Mouse (Mus musculus) embryonic facial prominence, embryonic 13.5 days (tissue): Measurements from ENCODE around the gene Ankrd26. TPM values are rescaled to one million over a fixed set of nuclear protein-coding genes. Genes with fewer than 3 reads are reported as not detected.
"Not testable (repeated sequence)": the region's sequence is repeated elsewhere in the genome, so short reads cannot be mapped to it uniquely, and the experiment has no call there.

ENCODE experiments used
- ATAC-seq: fragments of 200-750 bp; cut with Nextera tagmentation; 2 replicates; pipeline ENCODE4 v1.8.0; 2017; ENCODE audit warnings: low read depth; ENCODE audit not compliant: insufficient number of reproducible peaks, insufficient read depth, low FRiP score, low TSS enrichment
- H3K27ac ChIP-seq: fragments of 300-500 bp; sonication (generic); 2 replicates; pipeline ENCODE4 v1.5.1; 2015; ENCODE audit warnings: moderate library complexity, mild to moderate bottlenecking, inconsistent platforms
- H3K27me3 ChIP-seq: fragments of 300-500 bp; sonication (generic); 2 replicates; pipeline ENCODE4 v1.6.1; 2015; ENCODE audit warnings: mild to moderate bottlenecking, inconsistent platforms
- H3K36me3 ChIP-seq: fragments of 300-500 bp; sonication (generic); 2 replicates; pipeline ENCODE4 v1.6.1; 2015; ENCODE audit warnings: mild to moderate bottlenecking, inconsistent platforms
- H3K4me1 ChIP-seq: fragments of 300-500 bp; sonication (generic); 2 replicates; pipeline ENCODE4 v1.6.1; 2015; ENCODE audit warnings: inconsistent platforms
- H3K4me2 ChIP-seq: fragments of 300-500 bp; sonication (generic); 2 replicates; pipeline ENCODE4 v1.6.1; 2015; ENCODE audit warnings: moderate library complexity, mild to moderate bottlenecking, inconsistent platforms
- H3K4me3 ChIP-seq: fragments of 300-500 bp; sonication (generic); 2 replicates; pipeline ENCODE4 v1.5.1; 2015; ENCODE audit warnings: mild to moderate bottlenecking, inconsistent platforms
- H3K9ac ChIP-seq: fragments of 300-500 bp; sonication (generic); 2 replicates; pipeline ENCODE4 v1.6.1; 2015; ENCODE audit warnings: mild to moderate bottlenecking, inconsistent platforms
- H3K9me3 ChIP-seq: fragments of 300-500 bp; sonication (generic); 2 replicates; pipeline ENCODE4 v1.6.1; 2016; ENCODE audit warnings: inconsistent platforms
- WGBS: fragments of 180-500 bp; shearing (Covaris S2); methylation state at CpG from one replicate; pipeline ENCODE4 v1.1.7; 2015; ENCODE audit warnings: mixed read lengths; 5-methylcytosine and 5-hydroxymethylcytosine counted together
- polyA plus RNA-seq: library from polyadenylated mRNA; unstranded; fragments of >200 nt; fragmentation: Nextera tagmentation; extraction: Ambion mirVana; gene quantifications from 2 replicates; pipeline ENCODE4 v1.2.1, GENCODE M21; 2015

The Ankrd26 gene
- polyA plus RNA-seq, 1 experiment from 2014 or later, result 16.9 TPM

- no peak overlapping the region for H3K9ac ChIP-seq
- peaks cover 9% of the 10 kb centered on the region for H3K4me1 ChIP-seq
- H3K36me3 ChIP-seq, result no peaks in the 10 kb centered on the region
- ATAC-seq, result no peak
- no peaks in the 10 kb centered on the region for H3K27me3 ChIP-seq
- no peak overlapping the region for H3K4me3 ChIP-seq
- H3K4me2 ChIP-seq, result no peak overlapping the region
- H3K9me3 ChIP-seq, result no peaks in the 10 kb centered on the region; the same call in 1 of the 2 replicates
- WGBS, result 94% methylated on average over 3 of the region's 3 CpGs
- H3K27ac ChIP-seq, result no peak overlapping the region
These were observed 5.8 kb upstream of the Ankrd26 start for GRCm38 (mm10) chr6:118567816-118568215.

- no peaks in the 10 kb centered on the region; the same call in 1 of the 2 replicates for H3K9me3 ChIP-seq
- no peak for ATAC-seq
- peaks cover 30% of the 10 kb centered on the region for H3K4me1 ChIP-seq
- no peaks in the 10 kb centered on the region for H3K27me3 ChIP-seq
- H3K36me3 ChIP-seq, result peaks cover 28% of the 10 kb centered on the region
- peak overlapping the region; percentile 84 for H3K4me2 ChIP-seq
- peak overlapping the region; percentile 77 for H3K4me3 ChIP-seq
- no peak overlapping the region for H3K27ac ChIP-seq
- peak overlapping the region; percentile 90 for H3K9ac ChIP-seq
- WGBS, result 73% methylated on average over 8 of the region's 8 CpGs
These were observed 801 bp downstream of the Ankrd26 start for GRCm38 (mm10) chr6:118561225-118561624.

DNA sequence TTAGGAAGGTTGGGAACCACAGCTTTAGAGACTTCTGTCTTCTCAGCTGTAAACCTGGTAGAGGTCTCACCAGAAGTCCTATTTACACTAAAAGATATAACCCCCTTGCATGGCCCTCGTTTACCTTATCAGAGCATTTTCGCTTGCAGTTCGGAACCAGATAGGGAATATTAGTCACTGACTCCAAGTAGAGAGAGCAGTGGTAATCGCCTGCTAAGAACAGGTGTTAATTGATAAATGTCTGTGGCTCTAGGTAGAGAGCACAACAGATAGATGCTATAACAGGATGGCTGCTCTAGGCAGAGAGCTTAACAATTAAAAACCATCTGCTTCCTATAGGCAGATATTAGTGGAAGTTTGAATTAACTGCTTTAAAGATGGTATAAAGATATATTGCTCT is 23.4 kb downstream of the Ankrd26 start:
- Histone ChIP-seq H3K9ac (no peak overlapping the region), H3K27me3 (no peaks in the 10 kb centered on the region), H3K4me3 (no peak overlapping the region), H3K4me2 (no peak overlapping the region), H3K9me3 (no peaks in the 10 kb centered on the region), H3K4me1 (no peaks in the 10 kb centered on the region), H3K27ac (no peak overlapping the region), H3K36me3 (peaks cover 63% of the 10 kb centered on the region)
- 92% methylated on average over 4 of the region's 4 CpGs for WGBS
- ATAC-seq, result no peak

- H3K4me1 ChIP-seq, H3K4me3 ChIP-seq, H3K27ac ChIP-seq, H3K9me3 ChIP-seq, ATAC-seq, H3K27me3 ChIP-seq, H3K9ac ChIP-seq, H3K4me2 ChIP-seq: not testable (repeated sequence)
- peaks cover 55% of the 10 kb centered on the region for H3K36me3 ChIP-seq
These were observed 24.8 kb downstream of the Ankrd26 start for GRCm38 (mm10) chr6:118537201-118537600.

GRCm38 (mm10) chr6:118535321-118535720 is 26.7 kb downstream of the Ankrd26 start:
- no peaks in the 10 kb centered on the region for H3K4me1 ChIP-seq
- no peak overlapping the region for H3K4me2 ChIP-seq
- 94% methylated on average over 10 of the region's 10 CpGs for WGBS
- no peak overlapping the region for H3K27ac ChIP-seq
- no peak for ATAC-seq
- H3K36me3 ChIP-seq, result peaks cover 64% of the 10 kb centered on the region
- no peaks in the 10 kb centered on the region for H3K27me3 ChIP-seq
- H3K9me3 ChIP-seq, result 0 out of 2 replicates have a peak, but pooled peaks cover 2% of the 10 kb centered on the region
- no peak overlapping the region for H3K9ac ChIP-seq
- no peak overlapping the region for H3K4me3 ChIP-seq

DNA sequence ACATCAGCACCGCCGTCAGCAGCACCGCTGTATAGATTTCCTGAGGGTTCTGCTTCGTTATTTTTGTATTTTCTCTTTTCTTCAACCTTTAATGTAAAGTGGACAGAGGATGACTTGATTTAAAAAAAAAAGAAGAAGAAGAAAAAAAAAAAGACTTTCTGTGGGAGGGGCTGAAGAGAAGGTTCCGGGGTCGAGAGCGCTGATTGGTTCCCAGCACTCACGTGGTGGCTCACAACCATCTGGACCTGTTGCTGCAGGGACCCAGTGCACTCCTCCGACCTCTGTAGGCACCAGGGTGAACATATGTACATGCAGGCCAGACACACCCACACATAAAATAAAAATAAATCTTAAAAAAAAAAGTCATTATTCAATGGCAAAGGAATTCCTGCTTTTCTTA is 28.6 kb downstream of the Ankrd26 start:
- no peak for ATAC-seq
- 86% methylated on average over 9 of the region's 9 CpGs for WGBS
- H3K9me3 ChIP-seq, result 0 out of 2 replicates have a peak, but pooled peaks cover 2% of the 10 kb centered on the region

GRCm38 (mm10) chr6:118520668-118521067 is 41.4 kb downstream of the Ankrd26 start:
- no peak overlapping the region for H3K9ac ChIP-seq
- no peak overlapping the region for H3K4me2 ChIP-seq
- no peaks in the 10 kb centered on the region for H3K27me3 ChIP-seq
- H3K27ac ChIP-seq, result 0 out of 2 replicates have a peak overlapping the region, but pooled peaks have one; percentile 7
- no peaks in the 10 kb centered on the region for H3K4me1 ChIP-seq
- ATAC-seq, result no peak
- peaks cover 79% of the 10 kb centered on the region for H3K36me3 ChIP-seq
- H3K9me3 ChIP-seq, result no peaks in the 10 kb centered on the region
- H3K4me3 ChIP-seq, result no peak overlapping the region
- 50% methylated on average over 7 of the region's 7 CpGs for WGBS

More for the DNA sequence above, 28.6 kb downstream of the Ankrd26 start:
- H3K4me1 ChIP-seq, result no peaks in the 10 kb centered on the region
- H3K36me3 ChIP-seq, result peaks cover 68% of the 10 kb centered on the region
- H3K27ac ChIP-seq, result no peak overlapping the region
- no peak overlapping the region for H3K9ac ChIP-seq
- H3K27me3 ChIP-seq, result no peaks in the 10 kb centered on the region
- H3K4me2 ChIP-seq, result no peak overlapping the region
- H3K4me3 ChIP-seq, result no peak overlapping the region

DNA sequence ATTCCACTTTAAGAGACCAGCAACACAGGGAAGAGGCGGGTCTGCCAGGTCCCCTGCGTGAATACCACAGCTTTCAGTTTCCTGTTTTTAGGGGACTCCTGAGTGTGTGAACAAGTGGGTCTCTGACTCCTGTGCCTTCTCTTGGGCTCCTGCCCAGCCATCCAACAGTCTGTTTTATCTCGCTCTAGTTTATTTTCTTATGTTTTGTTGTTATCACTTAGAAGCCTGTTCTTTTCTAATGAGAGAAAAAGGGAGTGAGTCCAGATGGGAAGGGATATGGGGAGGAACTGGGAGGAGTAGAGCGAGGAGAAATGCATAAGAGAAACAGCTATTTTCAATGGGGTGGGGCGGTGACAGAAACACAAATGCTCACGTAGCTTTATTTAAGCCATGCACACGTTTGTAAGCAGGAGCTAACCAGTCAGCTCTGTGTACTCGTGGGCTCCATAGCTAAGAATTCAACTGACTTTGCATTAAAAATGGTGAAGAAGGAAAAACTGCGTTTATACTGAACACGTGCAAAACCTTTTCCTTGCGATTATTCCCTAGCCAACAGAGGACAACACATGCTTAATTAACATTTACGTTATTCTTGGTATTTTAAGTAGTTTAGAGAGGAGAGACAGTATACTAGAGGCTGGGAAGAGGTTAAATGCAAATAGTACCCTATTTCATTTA is 48.6 kb downstream of the Ankrd26 start:
- Histone ChIP-seq H3K9me3 (no peaks in the 10 kb centered on the region), H3K27ac (no peak overlapping the region), H3K4me1 (no peaks in the 10 kb centered on the region), H3K36me3 (peaks cover 78% of the 10 kb centered on the region), H3K4me2 (no peak overlapping the region), H3K27me3 (no peaks in the 10 kb centered on the region), H3K4me3 (no peak overlapping the region), H3K9ac (no peak overlapping the region)
- 95% methylated on average over 12 of the region's 12 CpGs for WGBS
- no peak for ATAC-seq

GRCm38 (mm10) chr6:118499010-118499409 is 63.0 kb downstream of the Ankrd26 start:
- Histone ChIP-seq H3K36me3 (peaks cover 27% of the 10 kb centered on the region), H3K4me2 (no peak overlapping the region), H3K27ac (no peak overlapping the region), H3K9ac (no peak overlapping the region), H3K4me1 (no peaks in the 10 kb centered on the region), H3K4me3 (no peak overlapping the region), H3K9me3 (no peaks in the 10 kb centered on the region), H3K27me3 (no peaks in the 10 kb centered on the region)
- ATAC-seq, result no peak
- 92% methylated on average over 7 of the region's 7 CpGs for WGBS

- 0 out of 2 replicates have a peak, but pooled peaks cover 1% of the 10 kb centered on the region for H3K36me3 ChIP-seq
- H3K9me3 ChIP-seq, result no peaks in the 10 kb centered on the region
- H3K4me3 ChIP-seq, result no peak overlapping the region
- no peak for ATAC-seq
- peaks cover 9% of the 10 kb centered on the region for H3K4me1 ChIP-seq
- no peak overlapping the region for H3K27ac ChIP-seq
- 82% methylated on average over 1 of the region's 1 CpGs for WGBS
- H3K4me2 ChIP-seq, result no peak overlapping the region
- no peak overlapping the region for H3K9ac ChIP-seq
- H3K27me3 ChIP-seq, result no peaks in the 10 kb centered on the region
These were observed 79.9 kb downstream of the Ankrd26 start for GRCm38 (mm10) chr6:118482125-118482524.

DNA sequence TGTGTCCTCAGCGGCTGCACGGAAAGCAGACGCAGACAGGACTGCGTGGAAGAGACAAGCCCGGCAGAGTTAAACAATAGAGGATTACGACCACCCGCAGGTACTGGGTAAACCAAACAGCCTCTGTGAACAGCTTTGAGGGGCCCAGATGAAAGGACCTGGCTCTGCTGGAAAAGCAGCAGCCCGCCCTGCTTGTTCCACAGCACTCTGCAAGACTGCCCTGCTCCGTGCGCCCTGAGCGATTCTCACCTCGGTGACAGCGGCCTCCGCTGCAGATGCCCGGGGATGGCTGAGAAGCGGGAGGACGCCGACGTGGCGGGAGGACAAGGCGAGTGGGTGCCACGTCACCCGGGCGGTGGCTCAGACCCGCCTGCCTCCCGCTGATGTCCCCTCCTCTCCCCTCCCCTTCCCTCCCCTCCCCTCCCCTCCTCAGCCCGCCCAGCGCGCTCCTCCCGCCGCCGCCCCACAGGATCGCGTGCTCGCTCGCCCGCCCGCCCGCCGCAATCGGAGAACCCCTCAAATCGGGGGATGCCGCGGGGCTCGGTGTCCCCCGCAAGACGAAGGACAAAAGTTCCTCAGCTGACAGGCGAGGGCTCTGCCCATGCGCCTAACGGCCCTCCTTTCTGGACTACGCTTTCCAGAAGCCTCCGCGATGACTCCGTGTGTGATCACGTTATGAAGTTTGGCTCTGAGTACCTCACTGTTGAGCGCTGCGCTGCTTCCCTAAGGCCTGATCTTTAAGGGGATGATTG is 82.9 kb downstream of the Ankrd26 start, which contains the start of gene Zfp9:
TSS of gene Zfp9 (minus strand) at position 364 of the 752 bp plus-strand sequence.
- Histone ChIP-seq H3K36me3 (peaks cover 16% of the 10 kb centered on the region), H3K27ac (peak within 1 kb of the TSS; percentile 92), H3K4me3 (peak within 1 kb of the TSS; percentile 69), H3K4me2 (peak within 1 kb of the TSS; percentile 73), H3K9ac (peak within 1 kb of the TSS; percentile 87), H3K9me3 (no peaks in the 10 kb centered on the region), H3K27me3 (no peaks in the 10 kb centered on the region), H3K4me1 (peaks cover 18% of the 10 kb centered on the region)
- WGBS, result under 1% methylated on average over 35 of the region's 57 CpGs
- peak; percentile 88 for ATAC-seq
